Comparison of ENCODE assay signal across 21 mouse cellular contexts in genomic region chr13:101418272-101418671, GRCm38 (mm10).
DNase-seq lines count a peak whose midpoint lies in the region; ATAC-seq and TF ChIP-seq lines count a peak whose summit lies in the region.
"Had no signal": no experiment of that assay in that cellular context is flagged by ENCODE, and none has a peak within 500 bp of the region (broad histone marks: within the 10 kb centered on the region; RNA-seq: fewer than 3 reads in every experiment).

No protein-coding gene starts in this region.

- no peaks in the 10 kb centered on the region for H3K36me3 ChIP-seq in heart, adult 2 months (ENCODE audit: control insufficient read depth, insufficient read depth, low read length)
- no peaks in the 10 kb centered on the region for H3K36me3 ChIP-seq in heart, embryonic 13.5 days
- H3K36me3 ChIP-seq in lung, postnatal 0 days (ENCODE audit: insufficient read depth, low read length): no peaks in the 10 kb centered on the region
- H3K36me3 ChIP-seq in myocyte (ENCODE audit: control insufficient read depth, insufficient read depth): no peaks in the 10 kb centered on the region
- H3K36me3 ChIP-seq: embryonic facial prominence, embryonic 13.5 days; forebrain, embryonic 12.5 days; hindbrain, embryonic 10.5 days; intestine, embryonic 15.5 days had no signal

- no peaks in the 10 kb centered on the region for H3K79me2 ChIP-seq in heart, adult 2 months (replicated peaks; ENCODE audit: control insufficient read depth, insufficient read depth, low read length)
- no peaks in the 10 kb centered on the region for H3K79me2 ChIP-seq in myocyte (ENCODE audit: control insufficient read depth, insufficient read depth)

- no peak for TF ChIP-seq EP300 in heart, adult 2 months (IDR thresholded peaks at IDR 0.05; ENCODE audit: insufficient read depth, low read depth, low read length)
- TF ChIP-seq EP300 in lung, postnatal 0 days (IDR thresholded peaks at IDR 0.05): no peak

- H3K27me3 ChIP-seq in heart, adult 2 months (ENCODE audit: control insufficient read depth, insufficient read depth, low read length): no peaks in the 10 kb centered on the region
- no peaks in the 10 kb centered on the region for H3K27me3 ChIP-seq in heart, embryonic 13.5 days (replicated peaks)
- H3K27me3 ChIP-seq in lung, postnatal 0 days (replicated peaks; ENCODE audit: insufficient read depth, low read length): no peaks in the 10 kb centered on the region
- H3K27me3 ChIP-seq in myocyte (ENCODE audit: control insufficient read depth, insufficient read depth, insufficient read length): no peaks in the 10 kb centered on the region
- H3K27me3 ChIP-seq: embryonic facial prominence, embryonic 13.5 days; forebrain, embryonic 12.5 days; intestine, embryonic 15.5 days; Patski had no signal

- no peak overlapping the region for H3K9ac ChIP-seq in heart, adult 2 months (ENCODE audit: low read depth, low read length)
- no peak overlapping the region for H3K9ac ChIP-seq in heart, embryonic 13.5 days
- no peak overlapping the region for H3K9ac ChIP-seq in lung, postnatal 0 days (replicated peaks; ENCODE audit: low read depth)
- H3K9ac ChIP-seq: embryonic facial prominence, embryonic 13.5 days; forebrain, embryonic 12.5 days; hindbrain, embryonic 14.5 days; intestine, embryonic 15.5 days had no signal

- peak overlapping the region; percentile 22; the same call in 1 of the 2 replicates for H3K4me2 ChIP-seq in heart, embryonic 13.5 days
- no peak overlapping the region for H3K4me2 ChIP-seq in lung, postnatal 0 days (replicated peaks; ENCODE audit: low read depth, low read length)
- H3K4me2 ChIP-seq in myocyte (ENCODE audit: low read depth): no peak overlapping the region
- H3K4me2 ChIP-seq: embryonic facial prominence, embryonic 13.5 days; forebrain, embryonic 12.5 days; hindbrain, embryonic 14.5 days; intestine, embryonic 15.5 days had no signal

- WGBS in heart, adult 2 months: 71% methylated on average over 6 of the region's 6 CpGs
- WGBS in heart, embryonic 13.5 days: 30% methylated on average over 6 of the region's 6 CpGs
- WGBS in lung, postnatal 0 days: 61% methylated on average over 6 of the region's 6 CpGs
- 62% methylated on average over 6 of the region's 6 CpGs for WGBS in lung, adult 2 months

- no peak overlapping the region for H3ac ChIP-seq in myocyte (ENCODE audit: control insufficient read depth, insufficient read length)

- no peak for TF ChIP-seq CTCF in heart, adult 2 months (IDR thresholded peaks at IDR 0.05)
- TF ChIP-seq CTCF in lung, postnatal 0 days (IDR thresholded peaks at IDR 0.05): no peak
- no peak for TF ChIP-seq CTCF in lung, adult 2 months (IDR thresholded peaks at IDR 0.05; ENCODE audit: insufficient read depth, low read length)

- ATAC-seq in heart, embryonic 13.5 days (ENCODE audit: extremely low read depth, insufficient number of reproducible peaks, low FRiP score, low TSS enrichment): no peak
- ATAC-seq in lung, postnatal 0 days: peak; percentile 63; the same call in 1 of the 2 replicates
- ATAC-seq: activated CD4-positive, CD25-positive, alpha-beta regulatory T cell, adult 4 months; forebrain, embryonic 16.5 days; intestine, embryonic 15.5 days; Patski had no signal

- H3K9me3 ChIP-seq in heart, embryonic 13.5 days: no peaks in the 10 kb centered on the region
- no peaks in the 10 kb centered on the region for H3K9me3 ChIP-seq in lung, postnatal 0 days (ENCODE audit: low read length)
- H3K9me3 ChIP-seq: embryonic facial prominence, embryonic 13.5 days; forebrain, embryonic 12.5 days; hindbrain, embryonic 10.5 days; intestine, embryonic 15.5 days had no signal

- H3K27ac ChIP-seq in heart, adult 2 months: no peak overlapping the region
- 0 out of 2 replicates have a peak overlapping the region, but pooled peaks have one; percentile 0 for H3K27ac ChIP-seq in heart, embryonic 13.5 days (replicated peaks)
- no peak overlapping the region for H3K27ac ChIP-seq in lung, postnatal 0 days (ENCODE audit: low read length)
- H3K27ac ChIP-seq: embryonic facial prominence, embryonic 13.5 days; forebrain, embryonic 12.5 days; hindbrain, embryonic 10.5 days; hindbrain, embryonic 14.5 days; intestine, embryonic 15.5 days had no signal

- DNase-seq in heart, adult 11 months: peak; percentile 85
- DNase-seq in heart, adult 2 months: no peak
- no peak for DNase-seq in heart, postnatal 25 days (ENCODE audit: low spot score)
- DNase-seq in lung, postnatal 0 days (ENCODE audit: low spot score): no peak
- DNase-seq in lung, adult 2 months: no peak
- DNase-seq: adrenal gland, postnatal 25 days; cerebellum, adult 18-20 months; cerebellum, adult 9-11 months; cerebellum, postnatal 36 days; gastrocnemius, postnatal 14 days; kidney, adult 18-20 months had no signal

- no peaks in the 10 kb centered on the region for H3K4me1 ChIP-seq in heart, adult 2 months (ENCODE audit: control insufficient read depth, insufficient read depth, low read length)
- peaks cover 23% of the 10 kb centered on the region for H3K4me1 ChIP-seq in heart, embryonic 13.5 days
- H3K4me1 ChIP-seq in lung, postnatal 0 days (ENCODE audit: insufficient read depth, low read depth, low read length): no peaks in the 10 kb centered on the region
- no peaks in the 10 kb centered on the region for H3K4me1 ChIP-seq in lung, adult 2 months (ENCODE audit: control insufficient read depth, insufficient read depth, low read length)
- H3K4me1 ChIP-seq: forebrain, embryonic 12.5 days; hindbrain, embryonic 10.5 days; intestine, embryonic 15.5 days had no signal

- no peak for TF ChIP-seq POLR2A in heart, adult 2 months (IDR thresholded peaks at IDR 0.05; ENCODE audit: insufficient read depth, low read depth, low read length)
- TF ChIP-seq POLR2A in lung, adult 2 months (IDR thresholded peaks at IDR 0.05; ENCODE audit: borderline replicate concordance, extremely low read depth, low read depth, low read length): no peak
- TF ChIP-seq POLR2A in myocyte (IDR thresholded peaks at IDR 0.05; ENCODE audit: insufficient read length, low read depth): no peak

- intact Hi-C loops in heart, adult 2 months (cut with DNase I): no loop called here
- intact Hi-C loops in heart, postnatal 25 days (cut with DNase I): no loop called here

- no peak overlapping the region for H3K4me3 ChIP-seq in heart, adult 2 months
- H3K4me3 ChIP-seq in heart, embryonic 13.5 days: no peak overlapping the region
- H3K4me3 ChIP-seq in lung, postnatal 0 days (ENCODE audit: low read depth, low read length): no peak overlapping the region
- no peak overlapping the region for H3K4me3 ChIP-seq in lung, adult 2 months (replicated peaks; ENCODE audit: extremely low read depth, low read depth, low read length)
- H3K4me3 ChIP-seq in myocyte: no peak overlapping the region
- H3K4me3 ChIP-seq: embryonic facial prominence, embryonic 13.5 days; forebrain, embryonic 12.5 days; hindbrain, embryonic 10.5 days; intestine, embryonic 15.5 days had no signal

TF ChIP-seq in myocyte, 11 proteins besides CTCF, POLR2A, EP300 and RAD21:
- TF ChIP-seq POLR2AphosphoS2 (IDR thresholded peaks at IDR 0.05; ENCODE audit: insufficient read length, low read depth) (no peak), TCF12 (IDR thresholded peaks at IDR 0.05; ENCODE audit: insufficient read depth, poor library complexity, severe bottlenecking) (peak; percentile 6), MYOG (IDR thresholded peaks at IDR 0.05; ENCODE audit: control insufficient read depth in 1 of 3, insufficient read depth in 1 of 3, insufficient read length in 2 of 3, low read depth in 2 of 3) (peak; percentile 30 to 85 (median 65)), SRF (IDR thresholded peaks at IDR 0.05; ENCODE audit: control insufficient read depth, insufficient read length, low read depth) (no peak), E2F4 (IDR thresholded peaks at IDR 0.05; ENCODE audit: insufficient read depth) (no peak), USF1 (IDR thresholded peaks at IDR 0.05; ENCODE audit: low read depth) (no peak), CEBPB (IDR thresholded peaks at IDR 0.05; ENCODE audit: insufficient read depth, poor library complexity, severe bottlenecking) (no peak), MAX (IDR thresholded peaks at IDR 0.05; ENCODE audit: low read depth) (no peak), REST (IDR thresholded peaks at IDR 0.05; ENCODE audit: insufficient read depth, insufficient read length) (no peak), TCF3 (IDR thresholded peaks at IDR 0.05; ENCODE audit: insufficient read length, low read depth) (peak; percentile 50), MYOD1 (IDR thresholded peaks at IDR 0.05; ENCODE audit: control insufficient read depth in 1 of 3, insufficient read length in 2 of 3, low read depth in 2 of 3) (peak in 2 of 3 experiments; percentile 51 to 81)
